Mouse (Mus musculus) spleen, postnatal 10 days (tissue): ENCODE measurements around the gene Shd.

Source experiments
- DNase-seq, 2 experiments: peaks; one replicate each; pipeline ENCODE4 v3.0.0; 2021 to 2022; ENCODE audit warnings: low spot score in 2 of 2

Gene Shd

DNA sequence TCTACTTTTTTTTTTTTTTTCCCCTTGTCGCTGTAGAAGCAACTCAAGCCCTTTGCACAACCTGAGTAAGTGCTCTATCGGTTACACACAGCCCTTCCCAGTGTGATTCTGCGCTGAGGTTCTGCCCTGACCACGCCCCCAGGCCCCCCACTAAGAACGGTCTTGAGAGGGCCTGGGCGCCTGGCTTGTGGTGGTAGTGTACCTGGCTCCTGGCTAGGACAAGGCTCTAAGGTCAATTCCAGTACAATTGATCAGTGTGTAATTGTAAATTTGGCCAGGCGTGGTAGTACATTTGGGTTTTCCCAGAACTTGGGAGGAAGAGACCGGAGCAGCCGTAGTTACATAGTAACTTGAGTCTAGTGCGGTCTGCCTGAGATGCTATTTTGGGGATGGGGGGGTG is 36.7 kb downstream of the Shd start:
- no peak for DNase-seq

DNA sequence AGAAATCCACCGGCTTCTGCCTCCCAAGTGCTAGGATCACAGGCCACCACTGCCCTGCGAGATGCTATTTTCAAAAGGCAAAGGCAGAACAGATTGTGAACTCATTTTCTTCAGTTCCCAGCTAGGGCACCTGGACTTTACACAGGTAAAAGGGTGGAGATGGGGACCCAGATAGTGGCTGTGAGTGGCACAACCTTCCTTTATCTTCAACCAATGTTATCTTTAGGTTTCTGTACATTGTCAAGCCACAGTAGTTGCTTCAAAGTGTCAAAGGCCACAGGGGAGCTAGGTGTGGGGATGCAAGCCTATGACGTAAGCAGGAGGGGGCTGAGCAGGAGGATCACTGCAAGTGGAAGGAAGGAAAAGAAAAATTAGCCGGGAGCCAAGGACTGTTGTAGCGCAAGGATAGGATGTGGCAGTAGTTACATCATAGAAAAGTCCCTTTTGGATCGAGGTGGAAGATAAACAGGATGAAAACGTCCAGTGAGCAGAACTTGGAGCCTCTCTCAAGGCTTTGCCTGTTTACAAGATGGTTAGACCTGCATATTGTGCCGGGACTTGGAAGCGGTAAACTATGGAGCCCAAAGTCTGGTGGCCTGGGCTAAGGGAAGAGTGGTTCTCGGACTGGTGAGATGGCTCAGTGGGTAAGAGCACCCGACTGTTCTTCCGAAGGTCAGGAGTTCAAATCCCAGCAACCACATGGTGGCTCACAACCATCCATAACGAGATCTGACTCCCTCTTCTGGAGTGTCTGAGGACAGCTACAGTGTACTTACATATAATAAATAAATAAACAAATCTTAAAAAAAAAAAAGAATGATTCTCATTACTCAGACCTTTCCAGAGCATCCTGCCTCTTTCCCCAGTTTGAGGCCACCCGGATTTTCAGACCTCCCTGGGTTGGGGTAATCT is 37.4 kb downstream of the Shd start:
- DNase-seq, result no peak

DNA sequence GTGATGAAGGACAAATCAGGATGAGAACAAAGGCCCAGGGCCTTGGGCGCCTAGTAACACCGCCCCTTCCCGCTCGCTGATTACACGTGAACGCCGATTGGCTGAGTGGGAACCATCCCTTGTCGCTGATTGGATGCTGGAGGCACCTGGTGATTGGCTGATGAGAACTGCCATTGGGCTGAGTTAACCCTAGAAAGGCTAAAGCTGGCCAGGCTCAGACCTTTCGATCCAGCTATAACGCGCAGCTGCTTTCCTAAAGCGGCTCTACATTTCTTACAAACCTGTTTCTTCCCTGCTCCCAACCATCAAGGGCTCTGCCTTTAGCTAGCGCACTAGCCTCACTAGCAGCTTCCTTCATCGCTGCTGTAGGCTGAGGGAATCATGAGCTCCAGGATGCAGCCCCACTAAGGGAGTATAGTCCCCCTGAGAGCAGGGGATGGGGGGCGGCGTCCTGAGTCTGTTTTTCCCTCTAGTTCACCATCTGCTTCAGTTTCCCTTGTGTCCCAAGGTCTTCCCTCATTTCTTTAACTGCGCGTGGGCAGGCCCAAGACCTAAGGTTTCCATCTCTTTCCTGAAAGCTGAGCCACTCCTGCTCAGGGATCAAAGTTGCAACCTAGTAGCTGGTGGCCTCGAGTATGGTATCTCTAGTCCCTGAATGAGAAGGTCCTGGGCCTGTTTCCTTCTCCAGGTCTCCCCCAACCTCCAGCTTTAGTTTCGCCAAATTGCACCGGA is 38.3 kb downstream of the Shd start:
- DNase-seq, result peak; percentile 68 to 87

DNA sequence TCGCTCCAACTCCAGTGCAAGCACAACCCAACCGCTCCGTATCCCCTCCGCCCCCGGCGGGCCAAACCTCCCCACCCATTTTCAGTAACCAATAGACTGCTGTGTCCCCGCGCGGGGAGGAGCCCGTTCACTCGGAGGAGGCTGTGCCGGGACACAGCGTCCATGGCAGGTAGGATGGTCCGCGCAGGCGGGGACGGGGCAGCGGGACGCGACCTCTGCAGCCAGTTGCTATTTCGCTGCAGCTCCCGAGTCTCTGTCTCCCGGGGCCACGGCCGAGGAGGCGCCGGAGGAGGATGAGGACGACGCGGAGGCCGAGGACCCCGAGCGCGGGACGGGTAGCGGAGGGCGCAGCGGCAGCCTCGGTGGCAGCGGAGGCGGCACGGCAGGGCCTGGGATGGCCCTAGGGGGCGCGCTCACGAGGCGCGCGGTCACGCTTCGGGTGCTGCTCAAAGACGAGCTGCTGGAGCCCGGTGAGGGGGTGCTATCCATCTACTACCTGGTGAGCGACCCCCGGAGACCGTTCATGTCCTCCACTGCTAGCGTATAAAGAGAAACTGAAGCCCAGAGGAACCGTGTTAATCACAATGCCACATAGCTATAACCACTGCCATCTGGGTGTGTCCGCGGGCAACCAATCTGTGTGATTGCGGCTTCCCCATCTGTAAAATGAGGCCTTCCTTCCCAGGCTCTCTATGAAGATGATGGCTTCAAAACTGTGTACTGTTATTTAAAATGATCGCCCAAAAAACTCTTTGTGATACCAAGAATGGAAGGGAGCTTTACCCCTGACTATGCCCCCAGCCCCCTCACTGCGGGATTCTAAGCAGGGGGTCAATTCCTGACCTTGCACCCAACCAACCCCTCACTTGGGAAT is 39.1 kb downstream of the Shd start:
- DNase-seq, result peak; percentile 81 to 90

DNA sequence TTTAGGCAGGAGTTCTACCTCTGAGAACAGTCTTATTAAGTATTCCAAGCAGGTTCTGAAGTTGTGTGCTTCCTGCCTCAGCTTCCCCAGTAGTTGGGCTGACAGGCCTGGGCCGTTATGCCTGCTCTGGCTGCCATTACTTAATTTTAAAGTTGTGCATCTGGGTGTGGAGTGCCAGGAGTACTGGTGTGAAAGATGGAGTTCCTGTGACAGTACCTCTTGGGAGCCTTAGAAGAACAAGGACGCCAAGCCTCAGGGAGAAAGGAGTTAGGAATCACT is 39.6 kb downstream of the Shd start:
- no peak for DNase-seq

DNA sequence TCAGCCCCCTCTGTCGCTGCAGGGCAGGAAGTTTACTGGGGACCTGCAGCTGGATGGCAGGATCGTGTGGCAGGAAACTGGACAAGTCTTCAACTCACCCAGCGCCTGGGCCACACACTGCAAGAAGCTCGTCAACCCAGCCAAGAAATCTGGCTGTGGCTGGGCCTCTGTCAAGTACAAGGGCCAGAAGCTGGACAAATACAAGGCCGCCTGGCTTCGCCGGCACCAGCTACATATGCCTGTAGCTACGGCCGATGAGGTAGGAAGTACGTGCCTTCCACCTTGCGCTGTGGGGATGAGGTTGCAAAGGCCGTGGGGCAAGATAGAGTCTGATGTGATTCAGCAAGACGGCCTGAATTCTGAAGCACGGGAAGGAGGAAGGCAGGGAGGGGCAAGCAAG is 40.0 kb downstream of the Shd start:
- no peak for DNase-seq

DNA sequence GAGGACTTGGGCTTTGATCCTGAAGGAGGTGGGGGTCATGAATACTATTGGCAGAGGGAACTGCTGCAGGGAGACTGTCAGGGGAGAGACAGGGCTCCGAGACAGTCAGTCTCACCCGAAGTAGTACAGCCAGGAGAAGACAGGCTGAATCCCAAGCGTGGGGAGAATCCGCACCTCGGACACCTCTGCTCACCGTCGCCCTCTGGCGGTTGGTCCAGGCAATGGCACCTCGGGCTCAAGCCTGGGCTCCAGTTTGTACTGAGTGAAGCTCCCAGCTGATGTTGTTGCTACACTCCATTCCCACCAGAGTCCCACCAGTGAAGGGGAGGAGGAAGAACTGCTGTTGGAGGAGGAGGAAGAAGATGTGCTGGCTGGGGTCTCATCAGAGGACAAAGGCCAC is 40.4 kb downstream of the Shd start:
- peak; percentile 86 to 91 for DNase-seq

DNA sequence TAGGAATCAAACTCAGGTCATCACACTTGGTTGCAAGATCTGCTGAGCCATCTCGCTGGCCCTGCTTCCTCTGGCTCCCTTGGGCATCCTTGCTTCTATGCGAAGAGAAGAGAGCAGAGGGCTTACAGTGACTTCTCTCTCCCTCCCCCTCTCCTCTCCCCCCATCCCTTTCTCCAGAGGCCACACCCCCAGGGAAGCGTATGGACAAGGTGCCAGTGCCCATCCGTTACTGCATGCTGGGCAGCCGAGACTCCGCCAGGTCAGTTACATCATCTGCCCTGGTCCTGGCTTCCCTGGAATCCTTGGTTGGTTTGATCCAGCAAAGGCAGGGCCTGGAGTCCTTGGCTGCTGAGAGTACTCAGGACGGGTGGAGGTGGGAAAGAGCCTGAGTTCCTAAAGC is 41.2 kb downstream of the Shd start:
- no peak for DNase-seq

DNA sequence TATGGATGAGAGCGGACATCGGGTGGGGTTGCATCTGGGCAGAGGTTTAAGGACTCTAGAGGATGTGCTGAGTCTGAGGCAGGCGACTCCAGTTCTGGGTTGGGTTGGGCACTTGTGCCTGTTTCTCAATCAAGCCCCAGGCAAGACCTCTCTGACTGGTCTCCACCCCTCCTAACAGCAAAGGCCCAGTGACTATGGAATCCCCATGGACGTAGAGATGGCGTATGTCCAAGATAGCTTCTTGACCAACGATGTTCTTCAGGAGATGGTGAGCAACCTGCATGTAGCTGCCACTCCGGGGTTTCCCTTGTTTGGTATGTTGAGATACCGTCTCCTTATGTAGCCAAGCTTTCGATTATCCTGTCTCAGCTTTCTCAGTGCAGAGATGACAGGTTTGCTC is 45.0 kb downstream of the Shd start:
- DNase-seq, result no peak

DNA sequence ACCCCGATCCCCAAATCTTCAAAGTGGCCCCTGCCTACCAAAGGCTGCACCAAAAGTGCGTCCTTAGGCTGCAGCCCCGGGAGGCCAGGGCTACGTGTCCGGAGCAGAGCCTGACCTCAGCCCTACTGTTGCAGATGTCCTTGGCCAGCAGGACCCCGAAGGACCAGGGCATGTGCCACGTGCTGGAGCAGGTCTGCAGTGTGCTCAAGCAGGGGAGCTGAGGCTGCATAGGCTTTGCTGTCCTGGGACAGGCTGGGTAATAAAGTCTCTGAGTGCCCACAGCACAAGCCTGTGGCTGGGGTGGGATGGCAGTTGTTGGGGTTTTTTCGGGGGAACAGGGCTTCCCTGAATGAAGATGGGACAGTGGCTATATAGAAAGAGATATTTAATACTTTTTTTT is 46.1 kb downstream of the Shd start:
- DNase-seq, result no peak

DNA sequence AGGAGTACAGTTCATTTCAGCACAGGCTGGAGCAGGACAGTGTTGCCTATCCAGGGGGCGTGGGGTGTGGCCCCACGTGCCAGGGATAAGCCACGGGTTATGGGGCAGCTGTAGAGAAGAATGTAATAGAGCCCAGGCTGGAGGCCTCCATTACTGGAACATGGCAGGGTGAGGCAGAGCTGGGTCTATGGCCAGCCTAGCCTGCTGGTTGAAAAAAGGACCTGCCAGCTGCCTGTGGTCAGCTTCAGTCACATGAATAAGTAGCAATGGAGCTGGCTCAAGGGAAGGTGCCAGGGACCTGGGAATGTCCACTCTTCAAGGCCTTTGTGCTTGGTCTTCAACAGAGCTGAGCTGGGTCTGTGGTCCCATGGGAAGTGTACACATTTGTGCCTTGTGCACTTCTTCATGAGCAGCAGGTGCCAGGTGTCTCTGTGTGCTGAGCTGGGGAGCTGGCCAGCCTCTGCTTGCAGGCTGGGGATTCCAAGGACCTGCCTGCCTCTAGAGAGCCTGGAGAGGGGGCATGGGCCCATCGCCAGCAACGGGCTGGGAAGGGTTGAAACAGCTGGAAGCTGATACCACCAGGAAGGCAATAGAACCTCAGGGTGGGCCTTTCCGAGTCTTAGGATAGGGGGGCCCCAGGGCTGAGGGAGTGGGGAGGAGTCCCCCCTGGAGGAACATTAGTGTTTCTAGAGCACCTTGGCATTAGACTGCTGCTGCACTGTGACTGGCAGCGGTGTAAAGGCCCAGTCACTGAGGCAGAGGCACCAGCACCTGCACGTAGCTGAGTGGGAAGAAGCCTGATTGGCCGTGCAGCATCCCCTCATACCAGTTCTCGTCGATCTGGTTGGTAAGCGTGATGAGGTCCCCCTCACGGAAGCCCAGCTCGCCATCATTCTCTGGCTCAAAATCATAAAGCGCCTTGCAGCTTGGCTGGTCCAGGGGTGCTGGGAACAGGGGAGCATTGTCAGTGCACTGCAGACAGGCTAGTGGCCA is 46.8 kb downstream of the Shd start:
- no peak for DNase-seq

DNA sequence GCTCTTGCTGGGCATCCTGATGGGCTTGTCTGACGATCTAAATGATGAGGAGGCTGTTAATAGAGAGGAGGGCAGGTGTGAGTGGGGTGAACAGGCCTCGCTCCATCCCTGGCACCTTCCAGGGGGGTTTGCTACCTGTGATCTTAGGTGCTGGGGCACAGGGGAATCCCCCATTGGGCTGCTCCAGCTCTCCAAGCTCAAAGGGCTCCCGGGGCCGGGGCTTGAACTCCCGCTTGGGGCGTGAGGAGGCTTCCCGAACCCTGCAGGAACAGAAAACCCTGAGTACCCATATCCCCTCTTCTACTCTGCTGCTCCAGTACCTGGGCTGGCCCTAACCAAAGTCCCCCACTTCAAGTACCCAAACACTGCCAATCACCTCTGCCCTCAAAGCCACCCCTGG is 47.6 kb downstream of the Shd start:
- DNase-seq, result no peak

DNA sequence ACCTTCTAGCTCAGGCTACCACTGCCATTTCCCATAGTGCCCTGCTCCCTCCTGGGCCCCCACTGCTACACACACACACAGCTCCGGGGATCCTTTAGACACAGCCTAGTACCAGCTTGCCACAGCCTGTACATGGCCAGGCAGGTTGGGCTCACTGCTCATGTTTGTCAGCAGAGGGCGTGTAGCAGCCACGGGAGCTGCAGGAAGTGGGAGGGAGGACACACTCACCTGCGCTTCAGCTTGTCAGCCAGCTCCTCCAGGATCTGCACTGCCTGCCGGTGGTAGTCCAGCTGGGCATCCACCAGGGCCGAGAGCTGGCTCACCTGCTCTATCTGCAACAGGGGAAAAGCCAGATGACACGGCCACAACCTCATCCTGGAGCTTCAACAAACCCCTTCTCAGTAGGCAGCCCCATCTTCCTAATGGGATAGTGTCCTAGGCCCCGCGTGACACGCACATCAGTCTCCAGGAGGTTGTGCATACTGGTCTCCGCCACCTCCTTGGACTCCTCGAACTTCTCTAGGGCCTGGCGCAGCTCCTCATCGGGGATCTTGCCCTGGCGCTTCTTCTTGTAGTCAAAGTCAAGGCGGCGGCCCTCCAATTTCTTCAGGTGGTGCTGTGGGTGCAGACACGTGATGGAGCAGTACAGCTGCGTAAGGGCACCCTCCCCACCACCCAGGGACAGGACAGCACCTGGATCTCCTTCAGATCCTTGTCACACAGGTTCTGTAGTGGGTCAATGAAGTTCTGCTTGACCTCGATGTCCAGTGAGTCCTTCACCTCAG is 48.3 kb downstream of the Shd start:
- DNase-seq, result peak in 1 of 2 experiments; percentile 74

DNA sequence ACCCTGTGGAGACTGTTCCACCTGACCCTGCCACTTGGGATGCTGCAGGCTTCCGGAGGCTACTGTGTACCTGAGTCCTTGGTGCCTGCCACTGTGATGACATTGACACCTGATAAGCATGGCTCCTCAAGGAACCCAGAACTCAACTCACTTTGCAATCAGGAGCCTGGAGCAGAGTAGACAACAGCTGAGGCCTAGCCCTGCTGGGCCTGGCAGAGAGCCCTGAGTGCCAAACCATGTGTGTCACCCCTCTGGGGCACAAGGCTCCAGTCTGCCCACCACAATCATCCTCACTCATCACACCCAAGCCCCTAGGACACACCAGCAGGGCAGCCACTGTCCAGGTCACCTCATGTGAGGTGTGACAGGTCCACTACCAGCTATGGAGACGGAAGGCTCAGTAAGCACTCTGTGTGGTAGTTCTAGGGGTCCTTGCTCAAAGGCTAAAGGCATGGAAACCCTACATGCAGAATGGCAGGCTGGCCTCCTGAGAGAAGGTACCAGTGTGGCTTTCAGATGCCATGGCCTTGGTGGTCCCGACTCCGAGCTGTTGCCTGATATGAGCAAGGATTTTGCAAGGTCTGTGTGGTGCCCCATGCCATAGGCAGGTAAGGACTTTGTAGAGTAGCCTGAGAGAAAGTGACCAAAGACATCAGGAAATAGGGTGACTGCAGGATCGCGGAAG is 50.3 kb downstream of the Shd start:
- DNase-seq, result no peak

DNA sequence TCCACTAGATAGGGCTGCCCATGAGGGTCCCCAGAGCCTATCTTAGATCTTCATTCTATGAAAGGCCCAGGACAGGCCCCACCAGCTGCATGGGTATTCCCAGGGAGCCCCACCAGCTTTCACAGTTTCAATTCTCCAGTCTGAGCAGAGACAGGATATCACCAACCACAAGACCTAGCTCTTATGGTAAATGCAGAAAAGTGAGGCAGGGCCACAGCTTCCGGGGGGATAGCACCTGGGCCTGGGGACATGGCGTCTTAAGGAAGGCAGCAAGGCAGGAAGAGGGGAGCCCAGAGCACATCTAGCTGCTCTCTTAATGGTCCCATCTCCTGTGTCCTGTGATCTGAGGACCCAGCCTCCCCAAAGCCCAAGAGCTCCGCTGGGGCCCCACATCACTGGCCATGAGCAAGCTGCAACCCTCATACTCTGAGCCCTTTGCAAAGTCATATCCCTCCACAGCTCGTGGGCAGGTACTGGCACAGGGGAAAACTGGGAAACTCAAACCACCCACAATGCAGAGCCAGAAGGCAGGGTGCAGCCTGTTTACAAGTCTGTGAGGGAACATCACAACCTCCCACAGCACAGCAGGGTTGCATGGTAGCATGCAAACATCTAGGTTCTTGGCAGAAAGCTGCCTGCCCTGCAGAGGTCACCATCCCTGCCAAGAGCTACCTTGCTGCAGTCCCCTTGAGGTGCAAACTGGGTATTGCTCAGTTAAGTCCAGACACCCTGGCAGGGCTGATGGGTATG is 51.1 kb downstream of the Shd start:
- DNase-seq, result no peak

DNA sequence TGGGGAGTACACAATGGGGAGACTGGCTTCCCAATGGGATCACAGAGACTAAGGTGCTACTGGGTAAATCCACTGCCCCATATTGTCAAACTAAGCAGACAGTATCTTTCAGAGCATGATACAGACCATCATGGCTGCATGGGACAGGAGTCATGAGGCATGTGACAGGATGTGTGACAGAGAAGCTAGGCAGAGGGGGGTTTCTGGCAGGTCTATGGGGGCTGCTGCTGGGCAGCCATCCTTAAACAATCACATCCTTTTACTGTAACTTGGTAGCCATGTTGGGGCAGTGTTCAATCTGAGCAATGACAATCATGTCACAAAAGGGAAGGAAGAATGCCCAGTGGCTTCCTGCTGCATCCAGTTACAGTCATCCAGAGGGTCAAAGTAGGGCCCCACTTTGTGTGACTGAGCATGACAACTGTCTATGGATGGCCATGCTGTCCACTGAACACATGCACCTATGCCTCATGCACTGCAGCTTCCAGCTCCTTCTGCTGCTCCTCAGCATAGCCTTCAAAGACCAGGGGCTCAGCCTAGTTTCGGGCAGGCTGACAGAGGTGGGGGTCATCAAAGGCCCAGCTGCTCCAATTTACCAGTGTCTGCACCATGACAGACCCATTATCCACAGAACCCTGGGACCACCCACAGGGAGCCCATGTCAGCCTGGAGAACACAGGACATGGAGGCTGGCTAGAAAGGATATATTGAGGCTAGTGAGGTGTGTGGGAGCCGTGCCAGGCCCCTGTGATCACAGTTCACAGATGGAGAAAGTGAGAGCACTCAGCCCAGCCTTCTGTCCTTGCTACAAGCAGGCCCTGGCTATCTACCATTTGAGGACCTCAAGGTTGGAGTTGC is 52.1 kb downstream of the Shd start:
- no peak for DNase-seq

DNA sequence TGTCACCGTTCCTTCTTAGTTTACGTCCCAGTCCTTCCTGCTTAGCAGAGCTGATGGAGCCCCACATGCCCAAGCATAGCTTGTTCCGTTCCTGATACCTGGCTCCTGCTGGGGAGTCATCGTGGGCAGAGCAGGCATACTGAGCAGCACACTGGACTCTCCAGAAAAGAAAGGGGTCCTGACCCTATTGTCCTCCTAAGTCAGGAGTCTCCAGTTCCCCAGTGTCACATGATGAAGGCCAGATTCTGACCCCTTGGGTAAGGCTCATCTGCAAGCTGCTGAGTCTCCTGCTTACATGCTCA is 52.7 kb downstream of the Shd start:
- no peak for DNase-seq

DNA sequence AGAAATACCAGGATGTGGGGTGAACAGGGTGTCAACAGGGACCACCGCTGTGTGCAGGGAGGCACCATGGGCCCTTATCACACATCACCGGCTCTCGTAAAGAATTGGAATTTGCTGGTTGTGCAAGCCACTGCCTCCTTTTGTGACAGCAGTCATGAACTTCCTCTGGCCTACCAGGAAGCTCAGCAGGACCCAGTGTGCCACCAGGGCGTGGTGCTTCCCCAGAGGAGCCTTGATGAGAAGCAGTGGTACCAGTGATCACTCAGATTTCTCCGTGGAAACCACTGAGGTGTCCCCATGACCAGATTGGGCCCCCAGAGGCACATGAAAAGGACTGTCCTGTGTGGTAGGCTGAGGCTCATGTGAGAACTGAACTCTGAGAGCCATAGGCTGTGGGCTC is 53.1 kb downstream of the Shd start:
- DNase-seq, result no peak
